Mouse (Mus musculus) cerebellum, adult 9-10 months (tissue): ENCODE results near the gene Olfr146.

Source experiments
- DNase-seq: peaks from one replicate; pipeline ENCODE4 v3.0.0; 2022

Gene Olfr146

DNA sequence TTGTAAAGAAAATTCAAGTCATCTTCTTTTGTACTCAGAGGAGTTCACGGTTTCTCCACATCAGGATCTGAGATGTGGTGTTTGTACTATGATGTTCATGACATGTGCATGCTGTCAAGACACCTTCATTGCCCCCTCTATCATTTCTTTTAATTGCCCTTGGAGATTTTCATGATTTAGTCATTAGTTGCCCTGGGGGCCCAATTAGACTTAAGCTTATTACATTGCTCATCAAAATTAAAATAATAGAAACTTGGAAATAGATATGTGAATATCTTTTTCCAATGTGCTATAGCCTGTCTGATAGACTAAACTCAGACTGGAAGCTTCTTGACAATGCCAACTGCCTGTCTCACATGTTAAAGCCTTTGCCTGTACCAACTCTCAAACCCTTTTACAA is at the start of gene Olfr146:
TSS of gene Olfr146 (minus strand) at position 101 of the 400 bp plus-strand sequence.
- no peak for DNase-seq

- DNase-seq = no peak
These were observed 41.7 kb upstream of the Olfr146 start, which contains the start of gene Olfr937 for GRCm38 (mm10) chr9:39064851-39065250. Olfr937 (minus strand) TSS chr9:39064951.

GRCm38 (mm10) chr9:38999583-38999982 is 23.6 kb downstream of the Olfr146 start, which contains the start of gene Olfr935:
Olfr935 (minus strand) TSS chr9:38999683.
- no peak for DNase-seq

DNA sequence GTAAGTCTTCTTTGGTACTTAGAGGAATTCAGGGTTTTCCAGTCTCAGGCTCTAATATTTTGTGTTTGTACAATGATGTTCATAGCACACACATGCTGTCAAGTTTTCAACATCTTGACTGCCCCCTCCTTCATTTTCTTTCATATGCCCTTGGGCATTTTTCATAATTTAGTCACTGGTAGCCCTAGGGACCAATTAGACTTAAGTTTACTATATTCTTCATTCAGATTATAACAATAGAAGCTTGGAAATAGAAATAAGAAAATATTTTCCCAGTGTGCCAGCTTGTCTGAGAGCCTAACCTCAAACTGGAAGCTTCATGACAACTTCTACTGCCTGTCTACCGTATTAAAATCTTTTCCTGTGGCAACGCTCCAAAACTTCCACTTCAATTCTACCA is 35.0 kb downstream of the Olfr146 start, which contains the start of gene Olfr934:
TSS of gene Olfr934 (minus strand) at position 101 of the 400 bp plus-strand sequence.
- DNase-seq = no peak

GRCm38 (mm10) chr9:38972013-38972412 is 51.2 kb downstream of the Olfr146 start, which contains the start of gene Olfr933:
Olfr933 (plus strand) TSS chr9:38972313.
- no peak for DNase-seq
